Mouse (Mus musculus) embryonic facial prominence, embryonic 14.5 days (tissue): ENCODE measurements around the gene Gpc5. TPM values are rescaled to one million over a fixed set of nuclear protein-coding genes. Genes with fewer than 3 reads are reported as not detected.

ENCODE experiments used
- ATAC-seq: fragments of 200-750 bp; cut with Nextera tagmentation; 2 replicates; pipeline ENCODE4 v1.8.0; 2017; ENCODE audit warnings: low read depth, moderate number of reproducible peaks, moderate TSS enrichment
- DNase-seq: peaks from one replicate; pipeline ENCODE4 v3.0.0-alpha.2; 2015; ENCODE audit warnings: low spot score
- H3K27ac ChIP-seq: fragments of 300-500 bp; sonication (generic); replicated peaks from 2 replicates; pipeline ENCODE4 v1.5.1; 2014; ENCODE audit warnings: low read depth, mild to moderate bottlenecking, low read length, moderate library complexity
- H3K27me3 ChIP-seq: fragments of 300-500 bp; sonication (generic); replicated peaks from 2 replicates; pipeline ENCODE4 v1.6.1; 2014; ENCODE audit warnings: low read length; ENCODE audit not compliant: control insufficient read depth, insufficient read depth
- H3K36me3 ChIP-seq: fragments of 300-500 bp; sonication (generic); 2 replicates; pipeline ENCODE4 v1.6.1; 2014; ENCODE audit warnings: low read length, mixed read lengths; ENCODE audit not compliant: control insufficient read depth, insufficient read depth
- H3K4me1 ChIP-seq: fragments of 300-500 bp; sonication (generic); 2 replicates; pipeline ENCODE4 v1.6.1; 2014; ENCODE audit warnings: antibody characterized with exemption, low read length; ENCODE audit not compliant: control insufficient read depth, insufficient read depth
- H3K4me2 ChIP-seq: fragments of 300-500 bp; sonication (generic); 2 replicates; pipeline ENCODE4 v1.6.1; 2014; ENCODE audit warnings: low read depth, mild to moderate bottlenecking, low read length, moderate library complexity, mixed read lengths
- H3K4me3 ChIP-seq: fragments of 300-500 bp; sonication (generic); 2 replicates; pipeline ENCODE4 v1.5.1; 2014; ENCODE audit warnings: low read depth, mild to moderate bottlenecking, low read length
- H3K9ac ChIP-seq: fragments of 300-500 bp; sonication (generic); 2 replicates; pipeline ENCODE4 v1.6.1; 2014; ENCODE audit warnings: low read depth, mild to moderate bottlenecking, low read length, moderate library complexity, mixed read lengths
- H3K9me3 ChIP-seq: fragments of 300-500 bp; sonication (generic); 2 replicates; pipeline ENCODE4 v1.6.1; 2016; ENCODE audit warnings: low read length; ENCODE audit not compliant: control insufficient read depth
- WGBS: fragments of 180-500 bp; shearing (Covaris S2); extraction: QIAGEN DNeasy Blood & Tissue Kit; methylation state at CpG from one replicate; pipeline ENCODE4 v1.1.7; 2014; 5-methylcytosine and 5-hydroxymethylcytosine counted together
- polyA plus RNA-seq: library from polyadenylated mRNA; unstranded; fragments of >200 nt; fragmentation: Nextera tagmentation; extraction: Ambion mirVana; gene quantifications from 2 replicates; pipeline ENCODE4 v1.2.1, GENCODE M21; 2014

Gene Gpc5
- polyA plus RNA-seq, 1 experiment from 2014 or later = 0.31 TPM

GRCm38 (mm10) chr14:116167401-116167800 is 1075.4 kb downstream of the Gpc5 start:
- ATAC-seq = no peak
- Histone ChIP-seq H3K4me1 (no peaks in the 10 kb centered on the region), H3K9me3 (no peaks in the 10 kb centered on the region), H3K9ac (no peak overlapping the region), H3K36me3 (no peaks in the 10 kb centered on the region), H3K4me3 (no peak overlapping the region), H3K27ac (no peak overlapping the region), H3K4me2 (no peak overlapping the region), H3K27me3 (no peaks in the 10 kb centered on the region)
- DNase-seq = no peak

- WGBS = 53% methylated on average over 5 of the region's 5 CpGs
- DNase-seq = peak; percentile 12
Observed at GRCm38 (mm10) chr14:116169129-116169528, 1077.1 kb downstream of the Gpc5 start.

GRCm38 (mm10) chr14:116186981-116187380 is 1095.0 kb downstream of the Gpc5 start:
- ATAC-seq (no peak), DNase-seq (no peak)
- H3K9ac ChIP-seq = no peak overlapping the region
- H3K4me1 ChIP-seq = no peaks in the 10 kb centered on the region
- no peaks in the 10 kb centered on the region for H3K27me3 ChIP-seq
- WGBS = 93% methylated on average over 4 of the region's 4 CpGs
- H3K27ac ChIP-seq = no peak overlapping the region
- no peak overlapping the region for H3K4me3 ChIP-seq
- H3K4me2 ChIP-seq = no peak overlapping the region
- H3K9me3 ChIP-seq = no peaks in the 10 kb centered on the region
- no peaks in the 10 kb centered on the region for H3K36me3 ChIP-seq

More at GRCm38 (mm10) chr14:116169129-116169528, 1077.1 kb downstream of the Gpc5 start:
- Histone ChIP-seq H3K27ac (no peak overlapping the region), H3K9ac (no peak overlapping the region), H3K4me3 (no peak overlapping the region), H3K27me3 (no peaks in the 10 kb centered on the region), H3K36me3 (no peaks in the 10 kb centered on the region), H3K4me1 (no peaks in the 10 kb centered on the region), H3K9me3 (no peaks in the 10 kb centered on the region), H3K4me2 (no peak overlapping the region)
- no peak for ATAC-seq

GRCm38 (mm10) chr14:116206977-116207376 is 1115.0 kb downstream of the Gpc5 start:
- Histone ChIP-seq H3K4me3 (no peak overlapping the region), H3K27me3 (no peaks in the 10 kb centered on the region), H3K36me3 (no peaks in the 10 kb centered on the region), H3K27ac (no peak overlapping the region), H3K9me3 (no peaks in the 10 kb centered on the region), H3K4me1 (no peaks in the 10 kb centered on the region), H3K4me2 (no peak overlapping the region), H3K9ac (no peak overlapping the region)
- ATAC-seq (no peak), DNase-seq (peak; percentile 46)
- 25% methylated on average over 6 of the region's 6 CpGs for WGBS

GRCm38 (mm10) chr14:116208581-116208980 is 1116.6 kb downstream of the Gpc5 start:
- Histone ChIP-seq H3K27me3 (no peaks in the 10 kb centered on the region), H3K4me2 (no peak overlapping the region), H3K36me3 (no peaks in the 10 kb centered on the region), H3K9me3 (no peaks in the 10 kb centered on the region), H3K27ac (no peak overlapping the region), H3K4me3 (no peak overlapping the region), H3K9ac (no peak overlapping the region), H3K4me1 (no peaks in the 10 kb centered on the region)
- no peak for DNase-seq
- WGBS = 88% methylated on average over 3 of the region's 3 CpGs
- ATAC-seq = no peak

GRCm38 (mm10) chr14:116209045-116209444 is 1117.0 kb downstream of the Gpc5 start:
- H3K27me3 ChIP-seq = no peaks in the 10 kb centered on the region
- no peak overlapping the region for H3K27ac ChIP-seq
- peak; percentile 63 for DNase-seq
- no peak overlapping the region for H3K9ac ChIP-seq
- H3K36me3 ChIP-seq = no peaks in the 10 kb centered on the region
- WGBS = 41% methylated on average over 5 of the region's 5 CpGs
- no peak overlapping the region for H3K4me3 ChIP-seq
- H3K4me2 ChIP-seq = no peak overlapping the region
- peak; percentile 76; the same call in 1 of the 2 replicates for ATAC-seq
- H3K4me1 ChIP-seq = no peaks in the 10 kb centered on the region
- no peaks in the 10 kb centered on the region for H3K9me3 ChIP-seq

GRCm38 (mm10) chr14:116210304-116210703 is 1118.3 kb downstream of the Gpc5 start:
- 61% methylated on average over 6 of the region's 6 CpGs for WGBS
- Histone ChIP-seq H3K36me3 (no peaks in the 10 kb centered on the region), H3K4me2 (no peak overlapping the region), H3K9ac (no peak overlapping the region), H3K27ac (no peak overlapping the region), H3K27me3 (no peaks in the 10 kb centered on the region), H3K4me3 (no peak overlapping the region), H3K4me1 (no peaks in the 10 kb centered on the region), H3K9me3 (no peaks in the 10 kb centered on the region)
- no peak for DNase-seq
- ATAC-seq = no peak

GRCm38 (mm10) chr14:116212029-116212428 is 1120.0 kb downstream of the Gpc5 start:
- no peak for ATAC-seq
- Histone ChIP-seq H3K36me3 (no peaks in the 10 kb centered on the region), H3K4me1 (no peaks in the 10 kb centered on the region), H3K9ac (no peak overlapping the region), H3K9me3 (no peaks in the 10 kb centered on the region), H3K4me3 (no peak overlapping the region), H3K4me2 (no peak overlapping the region), H3K27ac (no peak overlapping the region), H3K27me3 (no peaks in the 10 kb centered on the region)
- no peak for DNase-seq

- H3K27me3 ChIP-seq = no peaks in the 10 kb centered on the region
- H3K27ac ChIP-seq = no peak overlapping the region
- peak; percentile 1 for DNase-seq
- no peak overlapping the region for H3K9ac ChIP-seq
- H3K36me3 ChIP-seq = no peaks in the 10 kb centered on the region
- H3K9me3 ChIP-seq = no peaks in the 10 kb centered on the region
- ATAC-seq = no peak
- WGBS = 92% methylated on average over 1 of the region's 1 CpGs
- no peaks in the 10 kb centered on the region for H3K4me1 ChIP-seq
- no peak overlapping the region for H3K4me2 ChIP-seq
- no peak overlapping the region for H3K4me3 ChIP-seq
Observed at GRCm38 (mm10) chr14:116258126-116258525, 1166.1 kb downstream of the Gpc5 start.
